Mouse (Mus musculus) small intestine, adult 2 months (tissue): ENCODE results near the gene AC153137.1. TPM values are rescaled to one million over a fixed set of nuclear protein-coding genes. Genes with fewer than 3 reads are reported as not detected.

Source experiments
- H3K27ac ChIP-seq: fragments of 200-500 bp; 2 replicates; pipeline ENCODE4 v1.5.1; 2012; ENCODE audit warnings: low read depth, low read length, control low read depth, inconsistent platforms; ENCODE audit not compliant: insufficient read depth
- H3K27me3 ChIP-seq: fragments of 200-500 bp; 2 replicates; pipeline ENCODE4 v1.6.1; 2012; ENCODE audit warnings: mild to moderate bottlenecking, moderate library complexity, low read length, inconsistent platforms; ENCODE audit not compliant: control insufficient read depth, insufficient read depth
- H3K36me3 ChIP-seq: fragments of 200-500 bp; 2 replicates; pipeline ENCODE4 v1.6.1; 2012; ENCODE audit warnings: mild to moderate bottlenecking, low read length, control low read depth, inconsistent platforms; ENCODE audit not compliant: control insufficient read depth, insufficient read depth
- H3K4me1 ChIP-seq: fragments of 200-500 bp; 2 replicates; pipeline ENCODE4 v1.6.1; 2012; ENCODE audit warnings: low read length, inconsistent platforms, mixed read lengths; ENCODE audit not compliant: control insufficient read depth, insufficient read depth, insufficient read length
- H3K4me3 ChIP-seq: fragments of 200-500 bp; 2 replicates; pipeline ENCODE4 v1.5.1; 2012; ENCODE audit warnings: low read depth, mild to moderate bottlenecking, control low read depth, inconsistent platforms, low read length, moderate library complexity
- CTCF ChIP-seq: fragments of 200-500 bp; IDR thresholded peaks from 2 replicates; pipeline ENCODE4 v1.5.1; 2012; ENCODE audit warnings: low read depth, mild to moderate bottlenecking, control low read depth, inconsistent platforms, low read length, moderate library complexity, mixed read lengths; ENCODE audit not compliant: insufficient replicate concordance, insufficient read length; ENCODE audit errors: extremely low read depth
- POLR2A ChIP-seq: fragments of 200-500 bp; IDR thresholded peaks from 2 replicates; pipeline ENCODE4 v1.6.1; 2012; ENCODE audit warnings: low read depth, mild to moderate bottlenecking, control low read depth, inconsistent platforms, low read length, moderate library complexity
- WGBS: fragments of 180-500 bp; shearing (Covaris S2); methylation state at CpG from one replicate; pipeline ENCODE4 v1.1.7; 2018; 5-methylcytosine and 5-hydroxymethylcytosine counted together
- polyA plus RNA-seq: library from polyadenylated mRNA; depleted of rRNA; stranded (reverse); fragments of >200 nt; gene quantifications from 2 replicates; pipeline ENCODE4 v1.2.3, GENCODE M21; 2012; rRNA removed

AC153137.1 gene
- polyA plus RNA-seq, 1 experiment, result not detected

DNA sequence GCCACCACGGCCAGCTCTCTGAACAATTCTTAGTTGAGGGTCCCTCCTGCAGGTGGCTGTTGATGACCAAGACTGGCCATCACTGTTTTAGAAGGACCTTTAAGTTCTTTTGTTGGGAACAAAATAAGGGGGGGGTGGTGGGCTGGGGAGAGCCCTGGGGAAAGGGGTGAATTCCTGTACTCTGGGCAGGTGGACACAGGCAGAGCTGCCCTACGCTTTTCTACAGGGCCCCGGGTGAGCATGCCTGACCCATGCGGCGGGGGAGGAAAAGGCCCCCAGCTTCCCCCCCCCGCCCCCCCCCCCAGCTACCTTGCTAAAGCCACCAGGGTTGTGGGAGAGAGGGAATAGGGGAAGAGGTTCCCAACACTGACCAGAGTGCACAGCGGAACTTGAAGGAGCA lies 39.4 kb downstream of the AC153137.1 start:
- Histone ChIP-seq H3K27ac (no peak overlapping the region), H3K4me3 (no peak overlapping the region), H3K27me3 (no peaks in the 10 kb centered on the region), H3K36me3 (peaks cover 5% of the 10 kb centered on the region), H3K4me1 (peaks cover 7% of the 10 kb centered on the region; the same call in 1 of the 2 replicates)
- TF ChIP-seq POLR2A, result no peak
- WGBS, result 84% methylated on average over 7 of the region's 7 CpGs

GRCm38 (mm10) chr1:30937396-30937965 lies 40.3 kb downstream of the AC153137.1 start:
- Histone ChIP-seq H3K4me1 (peaks cover 7% of the 10 kb centered on the region; the same call in 1 of the 2 replicates), H3K36me3 (peaks cover 2% of the 10 kb centered on the region), H3K27me3 (no peaks in the 10 kb centered on the region), H3K27ac (no peak overlapping the region), H3K4me3 (no peak overlapping the region)
- TF ChIP-seq POLR2A (no peak), CTCF (no peak)
- WGBS, result 33% methylated on average over 8 of the region's 8 CpGs

- peaks cover 2% of the 10 kb centered on the region for H3K36me3 ChIP-seq
- no peaks in the 10 kb centered on the region for H3K27me3 ChIP-seq
- H3K27ac ChIP-seq, result no peak overlapping the region
- no peak overlapping the region for H3K4me3 ChIP-seq
- no peak for TF ChIP-seq CTCF
- no peak for TF ChIP-seq POLR2A
- peaks cover 7% of the 10 kb centered on the region; the same call in 1 of the 2 replicates for H3K4me1 ChIP-seq
- 86% methylated on average over 2 of the region's 2 CpGs for WGBS
These were observed 41.3 kb downstream of the AC153137.1 start for GRCm38 (mm10) chr1:30936488-30936887.

DNA sequence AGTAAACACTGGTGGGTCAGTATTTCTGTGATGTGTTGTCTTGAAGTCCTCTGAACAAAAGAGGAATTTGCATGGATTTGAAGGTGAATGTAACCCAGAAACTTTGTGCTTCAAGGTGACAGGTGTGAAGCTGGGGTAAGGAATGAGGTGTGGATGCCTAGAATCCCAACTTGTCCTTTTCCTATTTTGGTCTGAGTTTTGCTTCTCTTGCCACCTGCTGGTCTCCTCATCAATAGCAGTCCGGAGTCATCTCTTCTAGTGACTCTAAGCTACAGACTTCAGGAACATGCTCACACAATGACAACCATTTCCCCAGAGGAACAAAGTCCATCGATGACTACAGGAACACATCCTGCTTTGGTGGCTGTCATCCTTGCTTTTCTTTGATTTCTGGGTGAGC lies 46.9 kb downstream of the AC153137.1 start:
- TF ChIP-seq POLR2A, result no peak
- TF ChIP-seq CTCF, result no peak
- H3K27ac ChIP-seq, result no peak overlapping the region
- H3K4me3 ChIP-seq, result no peak overlapping the region
- no peaks in the 10 kb centered on the region for H3K27me3 ChIP-seq
- WGBS, result 62% methylated on average over 2 of the region's 2 CpGs
- H3K4me1 ChIP-seq, result no peaks in the 10 kb centered on the region
- no peaks in the 10 kb centered on the region for H3K36me3 ChIP-seq

DNA sequence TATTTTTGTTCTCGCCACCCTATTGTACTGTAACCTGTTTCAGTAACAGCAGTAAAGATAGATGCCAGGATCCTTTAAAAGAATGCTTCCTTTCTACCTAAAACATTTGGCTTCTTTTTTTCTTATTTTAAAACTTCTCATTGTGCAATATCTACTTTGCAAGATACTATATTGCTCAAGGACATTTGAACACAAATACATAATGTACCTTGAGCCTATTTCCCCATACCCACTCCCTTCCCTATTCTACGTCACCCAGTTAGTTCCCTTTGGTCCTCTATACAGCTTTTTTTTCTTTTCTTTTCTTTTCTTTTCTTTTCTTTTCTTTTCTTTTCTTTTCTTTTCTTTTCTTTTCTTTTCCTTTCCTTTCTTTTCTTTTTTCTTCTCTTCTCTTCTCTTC lies 47.6 kb downstream of the AC153137.1 start:
- WGBS, result 89% methylated on average over 2 of the region's 2 CpGs
- Histone ChIP-seq H3K36me3 (no peaks in the 10 kb centered on the region), H3K4me3 (no peak overlapping the region), H3K27ac (no peak overlapping the region), H3K4me1 (no peaks in the 10 kb centered on the region), H3K27me3 (no peaks in the 10 kb centered on the region)
- no peak for TF ChIP-seq POLR2A
- TF ChIP-seq CTCF, result no peak

Other genes with a start within 250 kb of the AC153137.1 start
- 12.0 and 36.1 TPM in 2 replicates for gene Phf3, start 104.0 kb downstream of the AC153137.1 start, polyA plus RNA-seq
- gene Lgsn, start 198.4 kb upstream of the AC153137.1 start, polyA plus RNA-seq, result not detected in 2 replicates
- 2.7 TPM in 1 of 2 replicates, not detected in the other for gene 4931428L18Rik, start 244.7 kb upstream of the AC153137.1 start, polyA plus RNA-seq
- not detected in 2 replicates for gene Pih1d3, start 244.9 kb upstream of the AC153137.1 start, polyA plus RNA-seq